Mouse (Mus musculus) spleen, adult 2 months (tissue): Measurements from ENCODE around the gene Cpm. TPM values are rescaled to one million over a fixed set of nuclear protein-coding genes. Genes with fewer than 3 reads are reported as not detected.

Experiments
- DNase-seq, 2 experiments: peaks; one replicate each; pipeline versions ENCODE4 v3.0.0 to v3.0.0-alpha.2; 2012 to 2021; ENCODE audit warnings: low spot score in 2 of 2, low read depth in 1 of 2
- H3K27ac ChIP-seq: fragments of 200-500 bp; 2 replicates; pipeline ENCODE4 v1.5.1; 2012; ENCODE audit warnings: low read length, inconsistent platforms; ENCODE audit not compliant: insufficient read depth
- H3K27me3 ChIP-seq: fragments of 200-500 bp; 2 replicates; pipeline ENCODE4 v1.6.1; 2012; ENCODE audit warnings: mild to moderate bottlenecking, moderate library complexity, low read length, inconsistent platforms; ENCODE audit not compliant: control insufficient read depth, insufficient read depth
- H3K36me3 ChIP-seq: fragments of 200-500 bp; 2 replicates; pipeline ENCODE4 v1.6.1; 2012; ENCODE audit warnings: mild to moderate bottlenecking, low read length, inconsistent platforms; ENCODE audit not compliant: control insufficient read depth, insufficient read depth
- H3K4me1 ChIP-seq: fragments of 200-500 bp; 2 replicates; pipeline ENCODE4 v1.6.1; 2011; ENCODE audit warnings: inconsistent platforms; ENCODE audit not compliant: control insufficient read depth, insufficient read depth, insufficient read length
- H3K4me3 ChIP-seq: fragments of 200-500 bp; 2 replicates; pipeline ENCODE4 v1.5.1; 2011; ENCODE audit warnings: mild to moderate bottlenecking, inconsistent platforms; ENCODE audit not compliant: insufficient read depth, insufficient read length; ENCODE audit errors: extremely low read depth
- CTCF ChIP-seq: fragments of 200-500 bp; IDR thresholded peaks from 2 replicates; pipeline ENCODE4 v1.5.1; 2011; ENCODE audit warnings: mild to moderate bottlenecking, inconsistent platforms; ENCODE audit not compliant: insufficient read depth, insufficient read length, insufficient replicate concordance; ENCODE audit errors: extremely low read depth
- POLR2A ChIP-seq: fragments of 200-500 bp; IDR thresholded peaks from 2 replicates; pipeline ENCODE4 v1.6.1; 2011; ENCODE audit warnings: low read depth, low read length, inconsistent platforms
- WGBS: fragments of 180-500 bp; shearing (Covaris S2); methylation state at CpG from one replicate; pipeline ENCODE4 v1.1.7; 2018; 5-methylcytosine and 5-hydroxymethylcytosine counted together
- polyA plus RNA-seq: library from polyadenylated mRNA; depleted of rRNA; stranded (reverse); fragments of >200 nt; gene quantifications from 2 replicates; pipeline ENCODE4 v1.2.3, GENCODE M21; 2012

Gene Cpm
- polyA plus RNA-seq, 1 experiment: 10.1 TPM

DNA sequence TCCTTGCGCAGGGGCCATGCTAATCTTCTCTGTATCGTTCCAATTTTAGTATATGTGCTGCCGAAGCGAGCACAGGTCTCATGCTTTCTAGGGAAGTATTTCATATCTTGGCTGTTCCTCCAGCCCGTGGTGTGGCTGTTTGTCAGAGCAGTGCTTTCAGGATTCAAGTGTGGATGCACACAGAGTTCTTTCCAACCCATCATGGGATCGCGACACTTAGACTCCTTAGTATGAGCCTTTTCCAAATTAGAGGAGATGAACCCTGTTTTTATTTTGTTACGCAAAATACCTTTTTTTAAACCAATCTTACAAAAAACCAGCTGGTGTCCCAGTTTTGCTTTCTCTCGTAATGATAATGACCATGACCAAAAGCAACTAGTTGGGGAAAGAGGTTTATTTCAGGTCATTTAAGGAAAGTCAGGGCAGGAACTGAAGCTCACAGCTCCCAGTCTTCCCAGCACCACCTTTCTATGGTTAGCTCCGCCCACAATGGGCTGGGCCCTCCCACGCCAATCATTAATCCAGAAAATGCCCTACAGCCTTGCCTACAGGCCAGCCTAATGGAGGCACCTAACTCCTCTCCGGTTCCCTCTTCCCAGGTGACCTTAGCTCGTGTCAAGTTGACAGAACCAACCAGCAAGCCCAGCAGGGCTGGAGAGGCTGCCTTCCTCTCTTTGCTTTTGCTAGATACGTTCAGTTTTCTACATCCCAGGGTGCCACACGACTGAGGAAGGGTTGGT lies 33.2 kb downstream of the Cpm start:
- no peak overlapping the region for H3K4me3 ChIP-seq
- no peaks in the 10 kb centered on the region for H3K27me3 ChIP-seq
- no peak for TF ChIP-seq CTCF
- TF ChIP-seq POLR2A: no peak
- WGBS: 87% methylated on average over 15 of the region's 15 CpGs
- H3K36me3 ChIP-seq: no peaks in the 10 kb centered on the region
- peaks cover 8% of the 10 kb centered on the region; the same call in 1 of the 2 replicates for H3K4me1 ChIP-seq
- peak overlapping the region; percentile 34 for H3K27ac ChIP-seq
- DNase-seq: no peak

GRCm38 (mm10) chr10:117663056-117663864 lies 34.0 kb downstream of the Cpm start:
- H3K27me3 ChIP-seq: no peaks in the 10 kb centered on the region
- 67% methylated on average over 14 of the region's 14 CpGs for WGBS
- no peak for DNase-seq
- H3K36me3 ChIP-seq: peaks cover 2% of the 10 kb centered on the region
- no peak overlapping the region for H3K4me3 ChIP-seq
- TF ChIP-seq CTCF (no peak), POLR2A (no peak)
- H3K27ac ChIP-seq: peak overlapping the region; percentile 34
- H3K4me1 ChIP-seq: peaks cover 8% of the 10 kb centered on the region; the same call in 1 of the 2 replicates

- WGBS: 86% methylated on average over 9 of the region's 9 CpGs
- Histone ChIP-seq H3K4me1 (peaks cover 8% of the 10 kb centered on the region; the same call in 1 of the 2 replicates), H3K36me3 (peaks cover 2% of the 10 kb centered on the region), H3K27ac (peak overlapping the region; percentile 9; the same call in 1 of the 2 replicates), H3K4me3 (no peak overlapping the region), H3K27me3 (no peaks in the 10 kb centered on the region)
- no peak for DNase-seq
- TF ChIP-seq POLR2A (no peak), CTCF (no peak)
Observed at GRCm38 (mm10) chr10:117663865-117664200, 34.5 kb downstream of the Cpm start.

- H3K4me1 ChIP-seq: peaks cover 8% of the 10 kb centered on the region; the same call in 1 of the 2 replicates
- no peaks in the 10 kb centered on the region for H3K27me3 ChIP-seq
- no peak for TF ChIP-seq CTCF
- no peak for TF ChIP-seq POLR2A
- peaks cover 2% of the 10 kb centered on the region for H3K36me3 ChIP-seq
- 86% methylated on average over 14 of the region's 14 CpGs for WGBS
- no peak for DNase-seq
- no peak overlapping the region for H3K4me3 ChIP-seq
- no peak overlapping the region for H3K27ac ChIP-seq
Observed at GRCm38 (mm10) chr10:117664208-117664925, 35.1 kb downstream of the Cpm start.

DNA sequence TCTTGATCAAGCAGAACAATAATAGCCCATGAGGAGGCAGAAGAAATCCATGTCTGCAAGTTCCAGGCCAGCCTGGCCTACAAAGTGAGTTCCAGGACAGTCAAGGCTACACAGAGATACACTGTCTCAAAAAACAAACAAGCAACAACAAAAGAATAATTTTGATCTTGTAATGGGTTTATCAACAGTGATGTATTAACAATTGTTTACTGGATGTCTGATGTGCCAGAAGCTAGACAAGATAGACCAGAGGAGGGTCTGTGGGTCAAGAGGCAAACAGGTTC lies 35.6 kb downstream of the Cpm start:
- H3K27ac ChIP-seq: no peak overlapping the region
- H3K4me1 ChIP-seq: peaks cover 5% of the 10 kb centered on the region; the same call in 1 of the 2 replicates
- peaks cover 6% of the 10 kb centered on the region for H3K36me3 ChIP-seq
- TF ChIP-seq CTCF: no peak
- no peak for TF ChIP-seq POLR2A
- no peak for DNase-seq
- no peak overlapping the region for H3K4me3 ChIP-seq
- H3K27me3 ChIP-seq: no peaks in the 10 kb centered on the region

DNA sequence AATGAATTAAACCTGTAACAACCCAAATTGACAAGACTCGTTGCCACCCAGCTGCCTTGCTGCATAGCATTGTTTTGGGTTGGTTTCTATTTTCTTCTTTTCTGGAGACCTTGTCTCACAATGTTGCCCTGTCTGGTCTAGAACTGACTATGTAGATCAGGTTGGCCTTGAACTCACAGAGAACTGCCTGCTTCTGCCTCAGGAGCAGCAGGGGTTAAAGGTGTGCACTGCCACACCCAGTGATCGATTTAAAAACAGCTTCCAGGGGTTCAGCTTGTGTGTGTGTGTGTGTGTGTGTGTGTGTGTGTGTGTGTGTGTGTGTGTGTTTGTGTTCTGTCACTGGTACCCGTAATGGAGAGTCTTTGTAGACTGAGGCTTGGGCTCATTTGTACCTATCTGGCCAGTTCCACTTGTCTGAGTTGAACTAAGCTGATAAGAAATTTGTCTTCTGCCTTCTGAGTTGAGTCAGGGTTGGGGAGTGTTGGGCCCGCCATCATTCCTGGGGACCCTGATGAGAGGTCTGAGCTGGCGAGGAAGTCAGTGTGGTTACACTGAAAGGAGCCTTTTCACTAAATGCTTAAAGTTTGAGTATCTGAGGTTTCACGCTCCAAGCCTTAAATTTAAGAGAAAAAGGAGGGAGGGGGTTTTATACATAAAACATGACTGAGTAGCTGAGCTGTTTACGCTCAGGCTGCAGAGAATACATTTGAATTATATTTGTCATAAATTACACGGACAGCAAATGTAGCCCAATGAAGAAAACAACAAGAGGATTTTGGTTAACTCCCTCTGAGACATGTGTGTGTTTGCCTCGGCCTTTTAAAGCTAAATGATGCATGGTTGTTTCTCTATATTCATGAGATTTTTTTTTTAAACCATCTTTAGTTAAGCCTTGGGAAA lies 36.3 kb downstream of the Cpm start:
- TF ChIP-seq POLR2A (no peak), CTCF (no peak)
- peaks cover 12% of the 10 kb centered on the region for H3K36me3 ChIP-seq

More for the DNA sequence above, 36.3 kb downstream of the Cpm start:
- Histone ChIP-seq H3K4me3 (no peak overlapping the region), H3K27me3 (no peaks in the 10 kb centered on the region), H3K27ac (no peak overlapping the region), H3K4me1 (peaks cover 5% of the 10 kb centered on the region; the same call in 1 of the 2 replicates)
- DNase-seq: no peak
- WGBS: 72% methylated on average over 9 of the region's 9 CpGs
